Mouse (Mus musculus) G1E-ER4 (cell line): ENCODE data around the gene Smox. TPM values are rescaled to one million over a fixed set of nuclear protein-coding genes. Genes with fewer than 3 reads are reported as not detected.

Experiments
- GATA1 ChIP-seq: IDR thresholded peaks from one replicate; pipeline ENCODE4 v1.8.0; 2012; ENCODE audit warnings: low read length, inconsistent platforms
- polyA plus RNA-seq: library from polyadenylated mRNA; stranded (reverse); fragments of >175 nt; gene quantifications from 2 replicates; pipeline ENCODE4 v1.2.3, GENCODE M21; 2012

Smox gene
- polyA plus RNA-seq, 1 experiment: 0.03 TPM

DNA sequence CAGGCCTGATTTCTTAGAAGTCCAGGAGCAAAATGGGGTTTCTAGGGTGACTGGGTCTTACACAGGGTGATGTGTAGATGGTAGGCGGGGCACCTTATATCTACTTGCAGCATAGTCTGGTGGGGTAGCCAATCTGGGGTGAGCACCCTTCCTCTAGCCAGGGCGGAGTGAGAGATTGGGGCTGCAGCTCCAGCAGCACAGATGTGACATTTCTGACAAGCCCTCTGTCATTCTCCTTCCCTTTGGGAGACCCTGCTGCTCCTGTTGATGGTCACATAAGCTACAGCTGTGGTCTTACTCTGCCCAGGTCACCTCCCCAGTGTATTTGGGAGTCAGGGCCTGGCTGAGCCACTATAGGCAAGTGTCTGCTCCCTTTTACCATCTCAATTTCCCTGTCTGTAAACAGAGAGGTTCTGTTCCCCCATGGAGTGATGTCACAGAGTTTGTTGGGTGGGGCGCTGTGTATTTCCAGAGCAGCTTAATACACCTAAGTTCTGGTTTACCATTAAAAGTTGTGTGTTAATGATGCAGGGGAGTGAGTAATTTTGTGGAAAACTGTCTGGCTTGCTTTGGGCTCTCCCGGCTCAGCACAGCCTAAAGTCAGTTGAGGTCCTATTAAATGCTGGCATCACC lies 6.0 kb downstream of the Smox start:
- no peak for TF ChIP-seq GATA1

DNA sequence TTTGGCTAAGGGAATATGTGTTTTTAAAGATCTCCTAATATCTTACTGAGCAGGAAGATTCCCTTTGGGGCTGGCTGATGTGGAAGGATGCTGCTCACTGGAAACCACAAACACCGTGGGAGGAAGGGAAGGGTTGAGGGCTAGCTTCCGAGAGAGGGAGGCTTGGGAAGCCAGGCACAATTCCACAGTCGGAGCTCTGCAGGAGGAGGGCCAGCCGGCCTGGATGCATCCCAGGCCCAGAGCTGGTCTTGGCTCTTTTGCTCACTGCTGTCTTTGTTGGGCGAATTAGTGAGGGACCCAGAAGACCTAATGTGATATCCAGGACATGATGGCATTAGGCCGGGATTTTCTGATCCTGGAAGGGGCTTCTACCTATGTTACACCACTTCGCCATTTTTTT lies 6.9 kb downstream of the Smox start:
- no peak for TF ChIP-seq GATA1

DNA sequence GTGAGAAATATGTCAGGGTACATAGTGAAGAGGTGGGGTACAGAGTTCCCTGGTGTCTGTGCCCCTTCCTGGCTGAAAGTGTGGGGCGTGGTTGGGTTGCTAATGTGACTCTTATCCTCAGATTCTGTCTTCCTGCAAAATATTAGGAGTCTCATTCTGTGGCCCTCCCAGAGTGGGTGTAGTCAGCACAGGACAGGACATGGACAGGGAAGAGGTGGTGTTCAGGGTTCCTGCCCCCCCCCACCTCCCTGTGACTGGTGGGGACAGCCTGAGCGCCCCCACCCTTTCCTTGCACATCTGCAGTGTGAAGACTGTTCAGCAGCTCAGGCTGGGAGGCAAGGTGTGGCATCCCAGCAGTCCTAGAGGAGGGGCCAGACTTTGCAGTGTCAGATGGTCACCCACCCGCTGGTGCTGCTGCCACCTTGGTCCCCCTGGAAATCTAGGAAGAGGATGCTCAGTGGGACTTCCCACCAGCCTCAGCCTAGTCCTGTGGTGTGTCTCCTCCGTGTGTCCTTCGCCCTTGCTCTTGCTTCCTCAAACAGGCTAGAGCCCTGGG lies 8.1 kb downstream of the Smox start:
- no peak for TF ChIP-seq GATA1

DNA sequence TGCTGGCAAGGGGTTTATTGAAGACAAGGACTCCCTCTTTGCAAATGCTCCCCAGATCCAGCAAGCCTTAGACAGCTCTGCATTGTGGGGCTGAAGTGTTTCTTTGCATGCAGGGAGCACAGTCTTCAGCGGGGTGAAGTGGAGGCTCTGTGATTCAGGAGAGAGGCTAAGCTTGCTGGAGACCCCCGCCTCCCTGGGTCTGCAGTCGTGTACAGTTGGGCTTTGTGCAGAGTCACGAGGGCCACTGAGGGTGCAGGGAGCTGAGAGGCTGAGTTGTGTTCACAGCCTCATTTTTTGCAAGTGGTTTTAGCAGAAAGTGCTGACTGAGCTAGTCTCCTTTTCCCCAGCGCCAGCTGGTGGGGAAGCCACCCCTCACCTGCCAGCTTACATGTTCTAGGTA lies 10.6 kb downstream of the Smox start:
- TF ChIP-seq GATA1: no peak

DNA sequence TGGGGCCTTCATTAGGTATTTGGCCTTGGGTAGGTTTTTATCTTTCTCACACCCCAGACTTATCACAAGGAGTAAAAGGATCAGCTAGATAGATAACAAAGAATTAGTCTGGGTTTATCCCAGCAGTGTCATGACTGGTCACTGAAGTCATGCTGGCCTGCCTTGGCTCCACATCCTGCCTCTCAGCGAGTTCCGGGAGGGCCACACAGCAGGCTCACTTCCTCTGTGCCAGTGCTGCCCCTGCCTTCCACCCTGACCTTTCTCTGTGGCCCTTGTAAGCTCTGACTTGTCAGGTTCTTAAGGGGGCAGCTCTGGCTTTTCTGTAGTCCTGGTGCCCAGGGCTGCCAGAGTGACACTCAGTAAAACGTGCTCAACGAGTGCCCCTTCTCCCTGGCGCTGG lies 11.3 kb downstream of the Smox start:
- TF ChIP-seq GATA1: no peak

DNA sequence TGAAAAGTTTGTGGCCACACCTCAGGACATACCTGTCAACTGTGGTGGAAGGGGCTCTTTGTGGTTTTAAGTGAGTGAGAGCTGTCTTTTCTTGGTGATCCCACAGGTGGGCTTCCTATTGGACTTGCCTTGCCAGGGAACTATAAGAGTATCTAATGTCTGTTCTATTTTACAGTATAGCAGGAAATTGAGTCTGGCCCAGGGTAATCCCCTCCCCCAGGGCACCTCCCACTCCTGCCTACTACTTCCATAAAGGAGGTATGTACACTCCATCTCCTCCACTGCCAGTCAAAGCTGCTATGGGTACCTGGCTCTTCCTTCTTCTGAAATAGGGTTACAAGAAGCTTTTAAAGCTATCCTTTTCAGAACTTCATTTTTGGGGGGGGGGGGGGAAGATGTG lies 14.1 kb downstream of the Smox start:
- no peak for TF ChIP-seq GATA1

DNA sequence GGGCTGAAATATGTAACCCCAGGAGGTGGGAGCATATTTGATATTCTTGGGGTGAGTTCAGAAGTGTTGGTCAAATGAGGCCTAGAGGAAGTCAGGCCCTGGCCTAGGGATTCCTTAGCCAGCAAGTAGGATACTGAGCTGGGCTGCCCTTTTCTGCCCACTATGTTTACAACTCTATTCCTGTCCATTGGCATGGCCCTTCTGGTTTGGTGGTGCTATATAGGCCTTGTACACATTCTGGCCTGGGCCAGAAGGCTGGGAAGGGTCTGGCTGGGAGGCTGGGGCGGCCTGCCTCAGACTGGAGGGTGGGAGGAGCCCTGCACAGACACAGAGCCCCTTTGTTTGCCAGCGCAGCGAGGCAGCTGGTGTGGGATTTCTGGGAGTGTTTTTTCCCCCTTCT lies 15.1 kb downstream of the Smox start:
- no peak for TF ChIP-seq GATA1

DNA sequence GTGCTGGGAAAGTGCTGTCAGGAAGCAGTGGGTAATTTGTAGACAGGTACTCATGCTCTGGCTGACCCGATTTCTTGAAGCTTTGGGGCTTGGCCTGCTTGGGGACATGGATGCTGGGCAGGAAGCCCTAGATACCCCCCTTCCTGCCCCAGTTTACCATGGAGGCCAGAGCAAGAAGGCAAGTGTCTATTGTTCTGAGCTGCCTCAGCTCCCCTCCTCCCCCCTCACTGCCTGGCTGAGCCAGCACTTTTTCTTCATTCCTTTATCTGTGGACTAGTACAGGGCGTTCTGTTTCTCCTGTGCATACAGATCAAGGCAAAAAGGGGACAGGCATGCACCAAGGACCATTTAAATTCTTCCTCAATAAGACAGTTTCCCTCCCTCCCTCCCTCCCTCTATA lies 17.2 kb downstream of the Smox start:
- no peak for TF ChIP-seq GATA1

DNA sequence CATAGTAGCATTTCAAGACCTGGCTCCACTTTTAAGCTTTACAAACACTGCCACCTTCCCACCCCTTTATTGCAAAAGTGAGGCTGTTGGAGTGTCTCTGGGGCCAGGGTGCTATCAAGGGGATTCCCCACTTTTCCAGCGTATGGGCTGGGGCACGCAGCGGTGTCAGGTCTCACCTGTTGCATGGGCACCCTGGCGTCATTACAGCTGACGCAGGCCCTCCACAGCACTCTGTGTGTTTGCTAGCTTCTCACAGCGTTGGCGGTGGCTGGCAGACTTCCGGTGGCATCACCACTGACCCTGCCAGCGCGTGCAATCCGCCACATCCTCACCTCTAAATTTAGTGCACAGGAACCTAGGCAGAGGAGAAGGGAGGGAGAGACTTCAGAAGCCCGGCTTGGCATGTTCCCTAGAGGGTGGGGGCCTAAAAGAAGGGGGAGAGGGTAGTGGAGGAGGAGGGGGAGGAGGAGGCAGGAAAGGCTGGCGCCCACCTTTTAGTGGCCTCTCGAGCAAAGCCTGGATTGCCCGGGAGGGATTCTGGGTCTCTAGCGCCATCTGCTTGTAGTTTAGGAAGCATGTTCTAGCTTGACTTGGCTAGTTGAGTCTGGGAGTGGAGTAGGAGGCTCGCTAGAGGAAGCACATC lies 18.5 kb downstream of the Smox start:
- no peak for TF ChIP-seq GATA1

DNA sequence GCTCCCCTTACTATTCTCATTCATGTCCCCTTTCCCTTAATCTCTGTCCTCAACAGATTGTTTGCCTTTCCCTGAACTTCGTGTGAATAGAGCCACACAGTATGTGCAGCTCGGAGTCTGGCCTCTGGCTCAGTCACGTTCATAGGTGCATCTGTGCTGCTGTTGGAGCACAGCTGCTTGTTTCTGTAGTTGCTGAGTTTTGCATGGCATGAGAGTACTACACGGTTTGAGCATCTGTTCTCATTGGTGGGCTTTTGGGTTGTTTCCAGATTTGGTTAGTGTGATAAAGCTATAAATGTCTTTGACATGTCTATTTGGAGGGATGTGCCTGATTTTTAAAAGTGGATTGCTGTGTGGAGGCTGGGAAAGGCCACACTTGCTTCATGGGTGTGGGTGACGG lies 19.2 kb downstream of the Smox start:
- no peak for TF ChIP-seq GATA1

DNA sequence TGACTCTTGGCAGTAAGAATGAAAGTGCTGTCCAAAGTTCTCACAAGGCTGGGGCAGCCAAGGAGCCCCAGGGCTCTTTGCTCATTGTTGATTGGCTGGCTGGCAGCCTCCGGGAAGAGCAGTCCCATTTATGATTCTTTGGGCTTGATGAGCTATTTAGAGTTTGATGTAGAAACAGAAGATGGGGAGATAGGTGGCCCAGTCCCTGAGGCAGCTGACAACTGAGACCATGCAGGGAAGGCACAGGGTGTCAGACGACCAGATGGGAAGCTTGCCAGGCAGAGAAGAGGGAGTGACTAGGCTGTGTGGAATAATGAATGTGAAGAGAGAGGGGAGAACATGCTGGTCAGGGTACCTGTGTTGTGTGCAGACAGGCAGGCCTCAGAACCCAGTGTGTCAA lies 22.2 kb downstream of the Smox start:
- no peak for TF ChIP-seq GATA1

DNA sequence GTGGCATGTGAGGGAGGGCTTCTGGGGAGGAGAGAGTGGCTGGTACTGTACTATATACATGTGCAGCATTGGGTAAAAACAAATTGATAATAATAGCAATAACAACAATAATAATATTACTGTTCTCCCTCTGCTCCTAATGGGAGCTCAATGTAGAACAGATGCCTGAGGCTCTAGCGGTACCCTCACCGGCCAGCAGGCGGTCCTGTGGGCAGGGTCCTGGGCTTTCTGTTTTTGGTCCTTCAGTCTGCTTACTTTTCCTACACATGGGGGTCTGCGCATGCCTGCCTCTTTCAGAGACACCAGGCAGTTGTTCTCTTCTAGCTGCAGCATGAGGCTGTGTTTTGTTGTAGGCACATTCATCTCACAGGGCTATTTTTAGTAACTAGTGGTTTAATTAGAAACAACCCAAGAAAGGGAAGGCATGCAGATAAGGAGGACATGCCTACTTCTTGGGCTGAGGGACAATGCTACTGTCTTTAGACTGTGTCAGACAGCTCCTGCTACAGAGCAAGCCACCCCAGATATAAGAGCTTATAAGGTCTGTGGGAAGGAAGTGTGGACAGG lies 22.8 kb downstream of the Smox start:
- TF ChIP-seq GATA1: no peak

DNA sequence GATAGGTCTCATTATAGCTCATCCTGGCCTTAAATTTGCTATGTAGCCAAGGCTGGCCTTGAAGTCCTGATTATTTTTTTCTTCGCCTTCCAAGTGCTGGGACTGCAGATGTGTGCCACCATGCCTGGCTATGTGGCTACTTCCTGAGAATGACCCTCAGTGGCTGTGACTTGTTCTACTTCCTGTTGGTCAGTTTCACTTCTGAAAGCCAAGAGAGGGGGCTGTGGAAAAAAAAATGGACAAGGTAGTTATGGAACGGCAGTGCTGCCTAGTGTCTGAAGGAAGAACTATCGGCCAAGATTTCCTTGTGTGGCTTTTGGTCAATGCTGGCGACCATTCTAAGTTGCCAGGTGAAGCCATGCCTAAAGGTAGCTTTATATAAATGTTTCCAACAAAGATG lies 26.3 kb downstream of the Smox start:
- TF ChIP-seq GATA1: no peak

DNA sequence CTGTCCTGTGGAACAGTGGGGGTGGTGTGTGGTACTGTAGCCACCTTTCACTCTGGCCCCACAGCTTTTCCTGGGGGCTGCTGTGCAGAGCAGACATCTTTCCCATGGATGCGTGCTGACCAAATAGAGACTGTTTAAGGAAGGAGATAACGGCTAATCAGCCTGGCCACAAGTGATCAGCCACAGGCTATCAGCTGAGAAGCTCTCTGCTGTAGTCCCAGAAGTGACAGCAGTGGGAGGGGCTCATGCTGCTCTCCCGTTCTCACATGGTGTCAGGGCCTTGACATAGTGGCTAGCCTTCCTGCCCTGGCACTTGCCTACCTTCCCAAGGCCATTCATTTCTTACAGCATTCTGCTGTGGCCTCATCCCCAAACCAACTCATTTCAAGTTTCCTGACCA lies 27.5 kb downstream of the Smox start:
- TF ChIP-seq GATA1: no peak

DNA sequence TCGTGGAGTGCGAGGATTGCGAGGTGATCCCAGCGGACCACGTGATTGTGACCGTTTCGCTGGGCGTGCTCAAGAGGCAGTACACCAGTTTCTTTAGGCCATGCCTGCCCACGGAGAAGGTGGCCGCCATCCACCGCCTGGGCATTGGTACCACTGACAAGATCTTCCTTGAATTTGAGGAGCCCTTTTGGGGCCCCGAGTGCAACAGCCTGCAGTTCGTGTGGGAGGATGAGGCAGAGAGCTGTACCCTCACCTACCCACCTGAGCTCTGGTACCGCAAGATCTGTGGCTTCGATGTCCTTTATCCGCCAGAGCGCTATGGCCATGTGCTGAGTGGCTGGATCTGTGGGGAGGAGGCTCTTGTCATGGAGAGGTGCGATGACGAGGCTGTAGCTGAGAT lies 29.4 kb downstream of the Smox start:
- TF ChIP-seq GATA1: no peak

DNA sequence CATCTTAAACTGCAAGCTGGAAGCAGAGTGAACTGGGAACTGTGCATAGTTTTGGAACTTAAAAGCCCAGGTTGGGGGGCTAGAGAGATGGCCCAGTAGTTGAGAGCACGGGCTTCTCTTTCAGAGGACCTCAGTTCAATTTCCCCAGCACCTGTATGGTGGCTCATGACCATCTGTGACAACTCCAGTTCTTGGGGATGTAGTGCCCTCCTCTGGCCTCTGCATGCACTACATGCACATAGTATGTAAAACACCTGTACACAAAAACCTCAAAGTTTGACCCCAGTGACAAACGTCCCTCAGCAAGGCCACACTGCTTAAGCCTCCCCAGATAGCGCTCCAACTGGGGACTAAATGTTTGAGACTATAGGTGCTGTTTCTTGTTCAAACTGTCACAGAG lies 35.8 kb downstream of the Smox start:
- no peak for TF ChIP-seq GATA1
